8 mouse cellular contexts compared by ENCODE assay signal in genomic region chr2:164769258-164770037, GRCm38 (mm10). TPM values are rescaled to one million over a fixed set of nuclear protein-coding genes. Genes with fewer than 3 reads are reported as not detected.
DNase-seq lines count a peak whose midpoint lies in the region; ATAC-seq and TF ChIP-seq lines count a peak whose summit lies in the region.

Gene Ube2c, plus strand, starts transcription at chr2:164769898.

- H3K4me2 ChIP-seq in embryonic facial prominence, embryonic 13.5 days = peak within 1 kb of the TSS; percentile 93
- H3K4me2 ChIP-seq in limb, embryonic 12.5 days = peak within 1 kb of the TSS; percentile 85
- H3K4me2 ChIP-seq in midbrain, embryonic 15.5 days = peak within 1 kb of the TSS; percentile 99

- peak within 1 kb of the TSS; percentile 93 for H3K4me3 ChIP-seq in embryonic facial prominence, embryonic 13.5 days
- H3K4me3 ChIP-seq in kidney, adult 2 months (ENCODE audit: insufficient read depth, low read depth, low read length) = peak within 1 kb of the TSS; percentile 55
- H3K4me3 ChIP-seq in limb, embryonic 12.5 days (replicated peaks) = peak within 1 kb of the TSS; percentile 87
- H3K4me3 ChIP-seq in midbrain, embryonic 15.5 days = peak within 1 kb of the TSS; percentile 79
- peak within 1 kb of the TSS; percentile 62 for H3K4me3 ChIP-seq in spleen, adult 2 months (ENCODE audit: extremely low read depth, insufficient read depth, insufficient read length)

- 2% methylated on average over 53 of the region's 53 CpGs for WGBS in embryonic facial prominence, embryonic 13.5 days
- 1% methylated on average over 53 of the region's 53 CpGs for WGBS in kidney, adult 2 months
- 2% methylated on average over 53 of the region's 53 CpGs for WGBS in limb, embryonic 12.5 days
- 3% methylated on average over 53 of the region's 53 CpGs for whole genome bisulfite sequencing in midbrain, embryonic 15.5 days
- 2% methylated on average over 53 of the region's 53 CpGs for WGBS in spleen, adult 2 months

- peak; percentile 98 for ATAC-seq in embryonic facial prominence, embryonic 13.5 days (ENCODE audit: insufficient number of reproducible peaks, insufficient read depth, low FRiP score, low TSS enrichment, low read depth)
- ATAC-seq in limb, embryonic 12.5 days (ENCODE audit: insufficient number of reproducible peaks, insufficient read depth, low FRiP score, low TSS enrichment, low read depth) = peak; percentile 98
- peak; percentile 100 for ATAC-seq in midbrain, embryonic 15.5 days (replicated peaks)

- peak within 1 kb of the TSS; percentile 80 for H3K27ac ChIP-seq in embryonic facial prominence, embryonic 13.5 days
- no peak within 1 kb of the TSS; the same call in 1 of the 2 replicates for H3K27ac ChIP-seq in kidney, adult 2 months (ENCODE audit: insufficient read depth, low read depth, low read length)
- H3K27ac ChIP-seq in limb, embryonic 12.5 days = peak within 1 kb of the TSS; percentile 74; the same call in 1 of the 2 replicates
- peak within 1 kb of the TSS; percentile 59; the same call in 1 of the 2 replicates for H3K27ac ChIP-seq in midbrain, embryonic 15.5 days
- peak within 1 kb of the TSS; percentile 13; the same call in 1 of the 2 replicates for H3K27ac ChIP-seq in spleen, adult 2 months (ENCODE audit: insufficient read depth, low read length)

- H3K36me3 ChIP-seq in embryonic facial prominence, embryonic 13.5 days = peaks cover 54% of the 10 kb centered on the region
- no peaks in the 10 kb centered on the region; the same call in 1 of the 2 replicates for H3K36me3 ChIP-seq in kidney, adult 2 months (ENCODE audit: control insufficient read depth, insufficient read depth, low read length)
- H3K36me3 ChIP-seq in limb, embryonic 12.5 days = peaks cover 63% of the 10 kb centered on the region
- peaks cover 14% of the 10 kb centered on the region for H3K36me3 ChIP-seq in midbrain, embryonic 15.5 days (replicated peaks)
- peaks cover 11% of the 10 kb centered on the region for H3K36me3 ChIP-seq in spleen, adult 2 months (ENCODE audit: control insufficient read depth, insufficient read depth, low read length)

- no peak for TF ChIP-seq POLR2A in kidney, adult 2 months (IDR thresholded peaks at IDR 0.05; ENCODE audit: low read depth, low read length)
- TF ChIP-seq POLR2A in spleen, adult 2 months (IDR thresholded peaks at IDR 0.05; ENCODE audit: low read depth, low read length) = no peak

- H3K9ac ChIP-seq in embryonic facial prominence, embryonic 13.5 days = peak within 1 kb of the TSS; percentile 87
- peak within 1 kb of the TSS; percentile 86 for H3K9ac ChIP-seq in limb, embryonic 12.5 days (replicated peaks)
- H3K9ac ChIP-seq in midbrain, embryonic 15.5 days = peak within 1 kb of the TSS; percentile 54

- peak; percentile 98 for DNase-seq in 3134 (ENCODE audit: extremely low read depth, insufficient read length, low spot score)
- peak; percentile 96 to 98 for DNase-seq in adrenal gland, postnatal 36 days
- DNase-seq in heart, adult 18-20 months = peak; percentile 99
- peak; percentile 100 for DNase-seq in kidney, adult 2 months
- peak; percentile 94 to 98 for DNase-seq in spleen, adult 2 months (ENCODE audit: low read depth in 1 of 2, low spot score in 2 of 2)

- no peaks in the 10 kb centered on the region for H3K9me3 ChIP-seq in embryonic facial prominence, embryonic 13.5 days
- no peaks in the 10 kb centered on the region for H3K9me3 ChIP-seq in limb, embryonic 12.5 days
- no peaks in the 10 kb centered on the region for H3K9me3 ChIP-seq in midbrain, embryonic 15.5 days

- no peaks in the 10 kb centered on the region for H3K27me3 ChIP-seq in embryonic facial prominence, embryonic 13.5 days
- H3K27me3 ChIP-seq in kidney, adult 2 months (replicated peaks; ENCODE audit: control insufficient read depth, insufficient read depth, low read length) = no peaks in the 10 kb centered on the region
- H3K27me3 ChIP-seq in limb, embryonic 12.5 days = no peaks in the 10 kb centered on the region
- no peaks in the 10 kb centered on the region for H3K27me3 ChIP-seq in midbrain, embryonic 15.5 days (replicated peaks)
- no peaks in the 10 kb centered on the region for H3K27me3 ChIP-seq in spleen, adult 2 months (ENCODE audit: control insufficient read depth, insufficient read depth, low read length)

- peak; percentile 32; the same call in 1 of the 2 replicates for TF ChIP-seq CTCF in kidney, adult 2 months (conservative IDR thresholded peaks at IDR 0.05; ENCODE audit: insufficient read depth, insufficient read length, low read depth, low read length)
- no peak; the same call in 1 of the 2 replicates for TF ChIP-seq CTCF in spleen, adult 2 months (IDR thresholded peaks at IDR 0.05; ENCODE audit: extremely low read depth, insufficient read depth, insufficient read length, insufficient replicate concordance)

- H3K4me1 ChIP-seq in embryonic facial prominence, embryonic 13.5 days = peaks cover 24% of the 10 kb centered on the region
- H3K4me1 ChIP-seq in kidney, adult 2 months (ENCODE audit: control insufficient read depth, insufficient read depth, low read length) = peaks cover 3% of the 10 kb centered on the region; the same call in 1 of the 2 replicates
- H3K4me1 ChIP-seq in limb, embryonic 12.5 days (replicated peaks) = peaks cover 23% of the 10 kb centered on the region
- H3K4me1 ChIP-seq in midbrain, embryonic 15.5 days = peaks cover 17% of the 10 kb centered on the region
- H3K4me1 ChIP-seq in spleen, adult 2 months (ENCODE audit: control insufficient read depth, insufficient read depth, insufficient read length) = no peaks in the 10 kb centered on the region; the same call in 1 of the 2 replicates

RNA-seq across cellular contexts. Expression of gene Ube2c, which starts in this region (rescaled TPM):
- total RNA-seq in adrenal gland, postnatal 36 days (2021) = 10 to 100 TPM in 1 of 2 experiments, 1 to 10 TPM in 1; 7.0 to 10.4 TPM
- 410 and 448 TPM in 2 replicates for polyA plus RNA-seq in embryonic facial prominence, embryonic 13.5 days (2015; fragmentation: Nextera tagmentation; extraction: Ambion mirVana)
- total RNA-seq in heart, adult 18-20 months (2021) = 1 to 10 TPM in 1 of 2 experiments, under 1 TPM in 1; 0.80 to 2.4 TPM
- polyA plus RNA-seq in kidney, adult 2 months (2012; rRNA removed) = 6.6 and 7.1 TPM in 2 replicates
- polyA plus RNA-seq in limb, embryonic 12.5 days (2016; fragmentation: Nextera tagmentation; extraction: Ambion mirVana) = 558 and 599 TPM in 2 replicates
- 56.6 and 64.4 TPM in 2 replicates for polyA plus RNA-seq in midbrain, embryonic 15.5 days (2015; fragmentation: Nextera tagmentation; extraction: Ambion mirVana)
- polyA plus RNA-seq in spleen, adult 2 months (2012; rRNA removed) = 92.8 and 97.2 TPM in 2 replicates
